Mouse (Mus musculus): ENCODE results near the gene Lamp1. TPM values are rescaled to one million over a fixed set of nuclear protein-coding genes. Genes with fewer than 3 reads are reported as not detected.
A peak's percentile ranks its signal among the peaks of the same experiment; 100 is the strongest.

Lamp1 gene
- polyA plus RNA-seq, 1 experiment from 2014 or later: 324 TPM

DNA sequence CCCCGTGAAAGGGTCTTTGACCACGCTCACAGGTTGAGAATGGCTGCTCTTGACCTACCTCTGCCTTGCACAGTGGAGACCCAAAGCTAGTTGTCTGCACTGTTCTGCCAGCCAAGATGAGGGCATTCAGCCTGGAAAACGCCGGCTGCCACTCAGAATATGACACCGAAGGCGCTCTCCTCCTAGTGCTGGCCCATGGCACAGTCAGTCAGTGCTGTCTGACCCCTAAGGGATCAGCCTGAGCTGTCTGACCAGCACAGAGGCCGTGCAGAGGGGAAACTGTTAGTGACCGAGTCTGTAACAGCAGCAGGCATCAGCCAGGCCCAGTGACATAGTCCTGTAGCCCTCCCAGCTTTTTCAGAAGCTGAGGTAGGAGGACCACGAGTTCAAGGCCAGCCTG lies 28.3 kb downstream of the Lamp1 start:
- Histone ChIP-seq H3K4me1 (replicated peaks; ENCODE audit: control insufficient read depth, insufficient read depth, low read length) (no peaks in the 10 kb centered on the region), H3K36me3 (ENCODE audit: control insufficient read depth, insufficient read depth, low read length) (no peaks in the 10 kb centered on the region), H3K4me2 (ENCODE audit: low read depth, low read length) (no peak overlapping the region), H3K9me3 (ENCODE audit: control insufficient read depth, low read length) (no peaks in the 10 kb centered on the region), H3K27ac (ENCODE audit: low read length) (no peak overlapping the region), H3K4me3 (ENCODE audit: low read length) (no peak overlapping the region), H3K27me3 (ENCODE audit: control insufficient read depth, insufficient read depth, low read depth, low read length) (no peaks in the 10 kb centered on the region), H3K9ac (ENCODE audit: low read length) (no peak overlapping the region)
- ATAC-seq (ENCODE audit: low read depth): no peak
- 66% methylated on average over 9 of the region's 9 CpGs for WGBS

DNA sequence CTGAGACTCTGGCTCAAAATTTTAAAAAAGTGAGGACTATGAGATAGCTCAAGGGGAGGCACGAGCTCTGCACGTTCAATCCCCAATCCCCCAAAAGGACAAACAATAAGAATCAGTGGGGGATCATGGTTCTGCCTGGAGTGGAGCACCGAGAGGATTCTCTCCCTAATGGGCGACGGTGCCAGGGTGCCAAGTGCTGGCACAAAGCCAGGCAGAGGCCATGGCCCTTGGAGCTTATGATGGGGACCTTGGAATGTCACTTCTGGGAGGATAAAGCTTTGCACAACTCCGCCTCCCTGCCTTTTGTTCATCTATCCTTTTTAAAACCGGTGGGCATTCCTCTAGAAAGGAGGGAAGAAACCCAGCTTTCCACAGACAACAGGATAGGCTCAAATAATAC lies 28.7 kb downstream of the Lamp1 start:
- no peaks in the 10 kb centered on the region for H3K4me1 ChIP-seq (replicated peaks; ENCODE audit: control insufficient read depth, insufficient read depth, low read length)
- no peak overlapping the region for H3K27ac ChIP-seq (ENCODE audit: low read length)
- 64% methylated on average over 7 of the region's 7 CpGs for WGBS
- no peak for ATAC-seq (ENCODE audit: low read depth)
- no peak overlapping the region for H3K9ac ChIP-seq (ENCODE audit: low read length)
- H3K4me2 ChIP-seq (ENCODE audit: low read depth, low read length): no peak overlapping the region
- H3K36me3 ChIP-seq (ENCODE audit: control insufficient read depth, insufficient read depth, low read length): no peaks in the 10 kb centered on the region
- H3K9me3 ChIP-seq (ENCODE audit: control insufficient read depth, low read length): no peaks in the 10 kb centered on the region
- no peak overlapping the region for H3K4me3 ChIP-seq (ENCODE audit: low read length)
- no peaks in the 10 kb centered on the region for H3K27me3 ChIP-seq (ENCODE audit: control insufficient read depth, insufficient read depth, low read depth, low read length)

DNA sequence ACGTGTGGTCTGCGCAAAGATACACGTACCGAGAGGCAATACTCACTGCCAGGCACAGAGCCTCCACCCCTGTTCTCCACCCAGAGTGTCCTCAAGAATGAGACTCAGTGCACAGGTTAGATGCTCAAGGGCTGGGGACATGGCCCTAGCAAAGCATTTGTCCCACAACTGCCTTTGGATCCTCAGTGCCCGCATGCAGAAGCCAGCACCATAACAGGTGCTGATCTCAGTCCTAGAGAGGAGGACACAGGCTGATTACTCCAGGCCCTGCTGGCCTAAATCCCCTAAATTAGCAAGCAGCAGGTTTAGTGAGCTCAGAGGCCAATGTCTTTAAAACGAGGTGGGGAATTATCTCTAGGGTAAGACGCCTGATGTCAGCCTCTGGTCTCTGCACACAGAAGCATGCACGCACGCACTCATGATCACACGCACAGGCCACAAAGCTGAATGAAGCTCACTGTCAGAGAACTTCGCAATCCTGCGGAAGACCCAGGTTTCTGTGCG lies 29.1 kb downstream of the Lamp1 start:
- H3K9me3 ChIP-seq (ENCODE audit: control insufficient read depth, low read length): no peaks in the 10 kb centered on the region
- no peaks in the 10 kb centered on the region for H3K36me3 ChIP-seq (ENCODE audit: control insufficient read depth, insufficient read depth, low read length)
- H3K27ac ChIP-seq (ENCODE audit: low read length): no peak overlapping the region
- H3K4me3 ChIP-seq (ENCODE audit: low read length): no peak overlapping the region
- H3K4me1 ChIP-seq (replicated peaks; ENCODE audit: control insufficient read depth, insufficient read depth, low read length): no peaks in the 10 kb centered on the region
- no peak for ATAC-seq (ENCODE audit: low read depth)
- H3K9ac ChIP-seq (ENCODE audit: low read length): no peak overlapping the region
- H3K4me2 ChIP-seq (ENCODE audit: low read depth, low read length): no peak overlapping the region
- H3K27me3 ChIP-seq (ENCODE audit: control insufficient read depth, insufficient read depth, low read depth, low read length): no peaks in the 10 kb centered on the region
- WGBS: 89% methylated on average over 13 of the region's 13 CpGs

DNA sequence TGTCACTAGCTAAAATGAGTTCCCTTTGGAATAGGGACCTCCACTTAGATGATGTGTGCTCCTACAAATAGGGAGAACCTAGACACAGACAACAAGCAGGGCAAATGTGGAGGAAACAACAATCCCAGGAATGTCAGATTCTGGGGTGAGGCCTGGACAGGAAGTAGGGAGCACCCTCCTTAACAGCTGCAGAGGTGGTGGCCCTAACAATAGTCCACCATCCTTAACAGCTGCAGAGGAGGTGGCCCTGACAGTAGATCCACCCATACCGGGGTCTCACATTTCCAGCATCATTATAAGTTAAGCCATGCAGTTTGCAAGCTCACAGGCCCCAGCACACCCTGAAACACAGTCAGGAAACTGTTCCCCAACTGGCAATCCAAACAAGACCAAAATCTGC lies 29.9 kb downstream of the Lamp1 start:
- Histone ChIP-seq H3K4me3 (ENCODE audit: low read length) (no peak overlapping the region), H3K27ac (ENCODE audit: low read length) (no peak overlapping the region), H3K9me3 (ENCODE audit: control insufficient read depth, low read length) (no peaks in the 10 kb centered on the region), H3K9ac (ENCODE audit: low read length) (no peak overlapping the region), H3K4me1 (replicated peaks; ENCODE audit: control insufficient read depth, insufficient read depth, low read length) (no peaks in the 10 kb centered on the region), H3K36me3 (ENCODE audit: control insufficient read depth, insufficient read depth, low read length) (no peaks in the 10 kb centered on the region), H3K4me2 (ENCODE audit: low read depth, low read length) (no peak overlapping the region), H3K27me3 (ENCODE audit: control insufficient read depth, insufficient read depth, low read depth, low read length) (no peaks in the 10 kb centered on the region)
- no peak for ATAC-seq (ENCODE audit: low read depth)
- WGBS: 79% methylated on average over 1 of the region's 1 CpGs

DNA sequence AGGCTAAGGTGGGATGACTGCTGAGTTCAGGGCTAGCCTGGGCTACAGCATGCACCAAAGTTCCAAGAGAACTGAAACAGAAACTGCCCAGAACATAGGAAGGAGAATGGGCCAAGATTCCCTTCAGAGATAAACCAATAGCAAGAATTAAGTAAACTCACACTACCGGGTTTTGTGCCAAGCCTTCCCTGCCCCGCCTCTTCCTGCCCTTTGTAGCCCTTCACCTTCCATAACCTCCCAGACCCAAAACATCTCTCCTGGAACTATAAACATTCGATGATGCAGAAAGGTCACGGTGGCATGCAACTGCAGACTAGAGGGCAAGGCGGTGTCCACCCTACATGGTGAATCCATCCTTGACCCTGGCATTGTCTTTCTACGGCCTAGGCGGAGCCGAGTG lies 31.3 kb downstream of the Lamp1 start:
- Histone ChIP-seq H3K36me3 (ENCODE audit: control insufficient read depth, insufficient read depth, low read length) (no peaks in the 10 kb centered on the region), H3K4me1 (replicated peaks; ENCODE audit: control insufficient read depth, insufficient read depth, low read length) (no peaks in the 10 kb centered on the region), H3K4me3 (ENCODE audit: low read length) (no peak overlapping the region), H3K9me3 (ENCODE audit: control insufficient read depth, low read length) (no peaks in the 10 kb centered on the region), H3K4me2 (ENCODE audit: low read depth, low read length) (no peak overlapping the region), H3K27me3 (ENCODE audit: control insufficient read depth, insufficient read depth, low read depth, low read length) (no peaks in the 10 kb centered on the region), H3K9ac (ENCODE audit: low read length) (no peak overlapping the region), H3K27ac (ENCODE audit: low read length) (no peak overlapping the region)
- no peak for ATAC-seq (ENCODE audit: low read depth)
- WGBS: 76% methylated on average over 8 of the region's 8 CpGs

DNA sequence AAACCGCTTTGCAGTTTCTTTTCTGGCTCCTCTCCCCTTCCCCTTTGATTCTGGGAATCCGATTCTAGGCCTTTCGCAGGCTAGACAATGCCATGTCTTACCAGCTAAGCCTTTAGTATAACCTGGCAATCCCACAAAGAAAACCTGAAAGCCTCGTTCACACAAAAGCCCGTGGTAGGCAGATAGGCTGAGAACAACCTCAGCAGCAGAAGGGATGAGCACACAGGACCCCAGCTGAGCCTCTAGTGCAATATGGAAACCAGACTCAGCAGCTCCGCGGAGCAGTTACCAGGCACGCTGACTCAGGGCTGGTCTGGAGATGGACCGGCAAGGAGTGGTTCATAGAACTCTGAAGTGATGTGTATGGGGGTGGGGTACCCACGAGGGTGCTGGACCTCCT lies 35.9 kb downstream of the Lamp1 start:
- ATAC-seq (ENCODE audit: low read depth): no peak
- Histone ChIP-seq H3K9me3 (ENCODE audit: control insufficient read depth, low read length) (no peaks in the 10 kb centered on the region), H3K9ac (ENCODE audit: low read length) (no peak overlapping the region), H3K27ac (ENCODE audit: low read length) (no peak overlapping the region), H3K4me2 (ENCODE audit: low read depth, low read length) (no peak overlapping the region), H3K27me3 (ENCODE audit: control insufficient read depth, insufficient read depth, low read depth, low read length) (peaks cover 10% of the 10 kb centered on the region), H3K4me3 (ENCODE audit: low read length) (no peak overlapping the region), H3K36me3 (ENCODE audit: control insufficient read depth, insufficient read depth, low read length) (no peaks in the 10 kb centered on the region), H3K4me1 (replicated peaks; ENCODE audit: control insufficient read depth, insufficient read depth, low read length) (no peaks in the 10 kb centered on the region)
- WGBS: 44% methylated on average over 10 of the region's 10 CpGs

DNA sequence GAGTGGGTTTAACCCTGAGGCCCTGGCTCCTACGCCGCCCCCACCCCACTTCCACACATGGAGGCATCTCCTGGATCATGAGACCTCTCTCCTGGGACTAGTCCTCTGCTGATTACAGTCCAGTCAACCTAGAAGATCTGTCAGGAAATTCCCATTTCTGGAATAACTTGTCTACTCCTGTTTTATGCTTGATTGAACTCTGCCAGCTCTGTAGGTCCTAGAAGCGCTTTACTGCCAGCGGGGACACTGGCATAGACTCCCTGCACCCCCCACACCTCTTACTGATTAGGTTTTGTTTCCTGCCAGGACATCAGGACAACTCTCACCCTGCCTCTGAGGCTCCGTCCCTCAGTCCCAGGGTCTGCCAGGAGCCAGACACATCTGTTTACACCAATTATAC lies 38.5 kb downstream of the Lamp1 start:
- Histone ChIP-seq H3K36me3 (ENCODE audit: control insufficient read depth, insufficient read depth, low read length) (no peaks in the 10 kb centered on the region), H3K4me1 (replicated peaks; ENCODE audit: control insufficient read depth, insufficient read depth, low read length) (peaks cover 4% of the 10 kb centered on the region; the same call in 1 of the 2 replicates), H3K27me3 (ENCODE audit: control insufficient read depth, insufficient read depth, low read depth, low read length) (peaks cover 23% of the 10 kb centered on the region), H3K4me3 (ENCODE audit: low read length) (no peak overlapping the region), H3K9ac (ENCODE audit: low read length) (no peak overlapping the region), H3K9me3 (ENCODE audit: control insufficient read depth, low read length) (no peaks in the 10 kb centered on the region), H3K4me2 (ENCODE audit: low read depth, low read length) (no peak overlapping the region), H3K27ac (ENCODE audit: low read length) (no peak overlapping the region)
- no peak for ATAC-seq (ENCODE audit: low read depth)
- WGBS: 81% methylated on average over 5 of the region's 5 CpGs

DNA sequence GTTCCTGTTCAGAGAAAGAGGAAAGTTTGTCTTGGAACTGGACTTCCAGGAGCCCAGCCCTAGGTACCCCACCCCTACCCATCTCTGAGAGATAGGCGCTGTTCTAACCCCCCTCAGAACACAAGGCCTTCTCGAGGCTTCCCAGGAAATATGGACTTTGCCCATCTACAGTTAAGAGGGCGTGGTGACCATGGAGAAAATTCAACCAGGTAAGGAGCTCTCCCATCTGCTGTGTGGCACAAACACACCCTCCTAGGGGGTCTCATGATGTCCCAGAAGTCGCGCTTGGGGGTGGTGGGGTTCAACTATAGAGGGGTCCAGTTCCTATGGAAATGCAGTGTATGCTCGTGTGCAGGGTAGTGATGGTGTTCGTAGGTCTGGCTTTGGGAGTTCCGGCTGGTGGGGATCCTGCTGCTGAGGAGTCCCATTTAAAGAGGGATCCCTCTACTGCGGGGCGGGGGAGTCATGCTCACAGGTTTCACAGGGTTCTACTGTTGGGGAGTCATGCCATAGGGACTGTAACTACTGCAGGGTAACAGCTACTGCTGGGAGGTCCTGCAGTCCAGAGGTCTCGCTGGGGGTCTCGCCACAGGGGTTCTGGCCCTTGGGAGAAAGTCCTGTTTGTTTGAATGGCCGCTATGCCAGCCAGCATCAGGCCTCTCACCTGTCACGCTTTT lies 40.6 kb downstream of the Lamp1 start:
- Histone ChIP-seq H3K27ac (ENCODE audit: low read length) (no peak overlapping the region), H3K4me2 (ENCODE audit: low read depth, low read length) (peak overlapping the region; percentile 73), H3K27me3 (ENCODE audit: control insufficient read depth, insufficient read depth, low read depth, low read length) (peaks cover 27% of the 10 kb centered on the region), H3K4me3 (ENCODE audit: low read length) (peak overlapping the region; percentile 55), H3K9ac (ENCODE audit: low read length) (no peak overlapping the region), H3K4me1 (replicated peaks; ENCODE audit: control insufficient read depth, insufficient read depth, low read length) (peaks cover 4% of the 10 kb centered on the region; the same call in 1 of the 2 replicates), H3K9me3 (ENCODE audit: control insufficient read depth, low read length) (no peaks in the 10 kb centered on the region), H3K36me3 (ENCODE audit: control insufficient read depth, insufficient read depth, low read length) (no peaks in the 10 kb centered on the region)
- no peak for ATAC-seq (ENCODE audit: low read depth)
- 25% methylated on average over 14 of the region's 14 CpGs for WGBS

DNA sequence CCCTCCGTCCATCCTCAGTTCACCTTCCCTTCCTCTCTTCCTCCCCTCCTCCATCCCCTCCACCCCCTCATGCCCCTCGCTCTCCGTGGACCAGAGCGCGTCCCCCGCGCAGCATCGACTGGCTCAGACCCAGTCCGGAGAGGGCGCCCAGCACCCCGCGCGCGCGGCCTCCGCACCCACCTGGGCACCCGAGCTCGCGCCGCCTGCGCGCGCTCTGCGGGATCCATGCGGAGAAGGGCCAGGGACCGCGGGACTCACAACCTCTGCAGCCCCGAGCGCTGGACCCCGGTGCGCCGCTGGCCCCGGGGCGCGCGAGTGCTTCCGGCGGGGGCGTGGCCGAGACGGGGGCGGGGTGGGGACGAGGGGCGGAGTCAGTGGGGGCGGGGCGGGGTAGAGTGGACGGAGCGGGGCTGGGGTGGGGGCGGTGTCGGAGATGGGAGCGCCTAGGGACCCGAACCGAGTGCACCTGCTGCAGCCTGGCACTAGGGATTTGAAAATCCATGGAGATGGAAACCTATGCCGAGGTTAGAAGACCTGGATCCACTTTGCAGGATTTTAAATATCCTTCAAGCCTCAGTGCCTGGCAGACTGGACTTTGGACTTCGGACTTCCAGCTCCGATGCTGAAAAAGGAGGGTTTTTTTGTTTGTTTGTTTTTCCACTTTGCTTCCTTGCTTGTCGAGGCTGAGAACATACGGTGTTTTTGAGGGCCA lies 41.5 kb downstream of the Lamp1 start, which contains the start of gene Grtp1:
Grtp1 (minus strand) TSS at position 320 of the 712 bp plus-strand sequence.
- peak; percentile 75 for ATAC-seq (ENCODE audit: low read depth)
- Histone ChIP-seq H3K27me3 (ENCODE audit: control insufficient read depth, insufficient read depth, low read depth, low read length) (peaks cover 27% of the 10 kb centered on the region), H3K9ac (ENCODE audit: low read length) (peak within 1 kb of the TSS; percentile 58), H3K9me3 (ENCODE audit: control insufficient read depth, low read length) (no peaks in the 10 kb centered on the region), H3K36me3 (ENCODE audit: control insufficient read depth, insufficient read depth, low read length) (no peaks in the 10 kb centered on the region), H3K4me2 (ENCODE audit: low read depth, low read length) (peak within 1 kb of the TSS; percentile 73), H3K27ac (ENCODE audit: low read length) (no peak within 1 kb of the TSS), H3K4me1 (replicated peaks; ENCODE audit: control insufficient read depth, insufficient read depth, low read length) (peaks cover 4% of the 10 kb centered on the region), H3K4me3 (ENCODE audit: low read length) (peak within 1 kb of the TSS; percentile 55)
- WGBS: under 1% methylated on average over 40 of the region's 58 CpGs
